Comparison of ENCODE assay signal across 8 mouse cellular contexts in the genomic region with DNA sequence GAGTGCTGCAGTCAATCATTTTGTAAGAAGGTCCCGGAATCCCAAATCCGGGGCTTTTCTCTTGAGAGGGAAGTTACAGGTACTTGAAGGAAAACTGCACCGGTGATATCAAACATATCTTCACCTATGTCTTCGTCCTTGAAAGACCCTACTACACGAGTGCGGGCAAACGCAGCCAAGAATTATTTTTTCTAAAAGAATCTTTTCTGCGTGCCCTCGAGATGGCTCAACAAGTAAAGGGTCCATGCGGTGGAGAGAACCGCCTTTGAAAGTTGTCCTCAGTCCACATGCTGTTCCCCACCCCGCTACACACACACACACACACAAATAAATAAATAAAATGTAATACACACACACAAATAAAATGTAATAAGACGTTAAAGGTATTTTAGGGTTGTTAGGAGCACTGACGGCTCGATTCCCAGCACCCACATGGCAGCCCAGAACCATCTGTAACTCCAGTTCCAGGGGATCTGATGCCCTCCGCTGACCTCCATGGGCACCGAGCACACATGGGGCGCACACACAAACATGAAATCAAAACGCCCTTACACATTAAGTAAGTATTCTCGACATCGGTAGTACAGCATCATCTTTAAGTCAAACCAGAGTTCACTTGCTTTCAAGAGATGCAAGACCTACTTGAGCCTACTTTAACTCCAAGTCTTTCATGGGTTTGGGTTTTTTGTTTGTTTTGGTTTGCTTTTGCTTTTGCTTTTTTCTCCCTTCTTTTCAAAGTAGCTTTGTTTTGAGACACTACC. TPM values are rescaled to one million over a fixed set of nuclear protein-coding genes. Genes with fewer than 3 reads are reported as not detected.
A peak's percentile ranks its signal among the peaks of the same experiment; 100 is the strongest.
DNase-seq lines count a peak whose midpoint lies in the region; ATAC-seq lines count a peak whose summit lies in the region.

No protein-coding gene starts in this region.

- peak; percentile 9 for DNase-seq in layer of hippocampus, adult 11-12 months (ENCODE audit: low spot score)
- no peak for DNase-seq in layer of hippocampus, adult 9-11 months
- DNase-seq in adrenal gland, postnatal 10 days = no peak
- DNase-seq in gastrocnemius, postnatal 14 days = no peak
- no peak for DNase-seq in ovary, postnatal 14 days (ENCODE audit: low spot score)

- H3K4me2 ChIP-seq in hindbrain, embryonic 16.5 days (ENCODE audit: low read length) = peak overlapping the region; percentile 66
- H3K4me2 ChIP-seq in midbrain, embryonic 12.5 days (replicated peaks) = peak overlapping the region; percentile 55

- H3K9me3 ChIP-seq in hindbrain, embryonic 16.5 days (ENCODE audit: control insufficient read depth, low read length) = no peaks in the 10 kb centered on the region
- no peaks in the 10 kb centered on the region for H3K9me3 ChIP-seq in midbrain, embryonic 12.5 days

- H3K9ac ChIP-seq in hindbrain, embryonic 16.5 days (ENCODE audit: low read depth, low read length) = peak overlapping the region; percentile 82
- peak overlapping the region; percentile 52 for H3K9ac ChIP-seq in midbrain, embryonic 12.5 days (replicated peaks)

- no peak; the same call in 1 of the 2 replicates for ATAC-seq in hindbrain, embryonic 16.5 days
- peak; percentile 7; the same call in 1 of the 2 replicates for ATAC-seq in midbrain, embryonic 12.5 days (ENCODE audit: low FRiP score, low read depth)

- H3K27ac ChIP-seq in brown adipose tissue, adult 24 weeks (replicated peaks; ENCODE audit: low read depth, low read length) = peak overlapping the region; percentile 85
- peak overlapping the region; percentile 4; the same call in 1 of the 2 replicates for H3K27ac ChIP-seq in hindbrain, embryonic 16.5 days (ENCODE audit: low read depth, low read length)
- no peak overlapping the region for H3K27ac ChIP-seq in midbrain, embryonic 12.5 days (replicated peaks)

- no peaks in the 10 kb centered on the region for H3K36me3 ChIP-seq in hindbrain, embryonic 16.5 days (ENCODE audit: control insufficient read depth, insufficient read depth, low read length)
- no peaks in the 10 kb centered on the region for H3K36me3 ChIP-seq in midbrain, embryonic 12.5 days

- WGBS in hindbrain, embryonic 16.5 days = 40% methylated on average over 21 of the region's 21 CpGs
- WGBS in midbrain, embryonic 12.5 days = 39% methylated on average over 21 of the region's 21 CpGs

- H3K27me3 ChIP-seq in hindbrain, embryonic 16.5 days (replicated peaks; ENCODE audit: control insufficient read depth, insufficient read depth, low read length) = no peaks in the 10 kb centered on the region; the same call in 1 of the 2 replicates
- peaks cover 13% of the 10 kb centered on the region; the same call in 1 of the 2 replicates for H3K27me3 ChIP-seq in midbrain, embryonic 12.5 days

- H3K4me3 ChIP-seq in brown adipose tissue, adult 24 weeks (ENCODE audit: insufficient read depth, low read depth, low read length) = peak overlapping the region; percentile 95
- peak overlapping the region; percentile 81 for H3K4me3 ChIP-seq in hindbrain, embryonic 16.5 days (ENCODE audit: low read length)
- peak overlapping the region; percentile 75 for H3K4me3 ChIP-seq in midbrain, embryonic 12.5 days

- peaks cover 6% of the 10 kb centered on the region; the same call in 1 of the 2 replicates for H3K4me1 ChIP-seq in brown adipose tissue, adult 24 weeks (ENCODE audit: control insufficient read depth, insufficient read depth, insufficient read length, low read length)
- no peaks in the 10 kb centered on the region; the same call in 1 of the 2 replicates for H3K4me1 ChIP-seq in hindbrain, embryonic 16.5 days (ENCODE audit: control insufficient read depth, insufficient read depth, low read depth, low read length)
- H3K4me1 ChIP-seq in midbrain, embryonic 12.5 days = peaks cover 11% of the 10 kb centered on the region

- intact Hi-C loops in gastrocnemius, postnatal 14 days (cut with DNase I; ENCODE audit: low total_unique reads) = no loop called here

RNA-seq across cellular contexts. Expression of a gene that starts 0.8 kb away (rescaled TPM):
- 13.4 and 16.6 TPM in 2 replicates for polyA plus RNA-seq in brown adipose tissue, adult 24 weeks (2012; ENCODE audit: insufficient read depth, insufficient read length, missing spikeins)
- 4.7 and 5.1 TPM in 2 replicates for polyA plus RNA-seq in hindbrain, embryonic 16.5 days (2015; fragmentation: Nextera tagmentation; extraction: Ambion mirVana)
- 17.0 and 17.7 TPM in 2 replicates for polyA plus RNA-seq in midbrain, embryonic 12.5 days (2016; fragmentation: Nextera tagmentation; extraction: Ambion mirVana)
- 10 to 100 TPM; 19.3 to 23.0 TPM for total RNA-seq in adrenal gland, postnatal 10 days (2021)
- 10 to 100 TPM; 13.5 to 14.4 TPM for total RNA-seq in gastrocnemius, postnatal 14 days (2021)

RNA-seq across cellular contexts. Expression of a gene that starts 36.7 kb away (rescaled TPM):
- polyA plus RNA-seq in brown adipose tissue, adult 24 weeks (2012; ENCODE audit: insufficient read depth, insufficient read length, missing spikeins) = 10.1 and 12.0 TPM in 2 replicates
- 3.0 and 3.9 TPM in 2 replicates for polyA plus RNA-seq in hindbrain, embryonic 16.5 days (2015; fragmentation: Nextera tagmentation; extraction: Ambion mirVana)
- polyA plus RNA-seq in midbrain, embryonic 12.5 days (2016; fragmentation: Nextera tagmentation; extraction: Ambion mirVana) = 2.5 and 2.9 TPM in 2 replicates
- total RNA-seq in adrenal gland, postnatal 10 days (2021) = 10 to 100 TPM; 14.8 to 17.3 TPM
- total RNA-seq in gastrocnemius, postnatal 14 days (2021) = 1 to 10 TPM; 3.5 to 5.0 TPM
